Mouse (Mus musculus) limb, embryonic 15.5 days (tissue): ENCODE results near the gene Pde4dip. TPM values are rescaled to one million over a fixed set of nuclear protein-coding genes. Genes with fewer than 3 reads are reported as not detected.

Source experiments
- ATAC-seq: fragments of 200-750 bp; cut with Nextera tagmentation; 2 replicates; pipeline ENCODE4 v1.8.0; 2017; ENCODE audit warnings: low read depth, moderate TSS enrichment; ENCODE audit not compliant: insufficient number of reproducible peaks, low FRiP score, low TSS enrichment
- H3K27ac ChIP-seq: fragments of 300-500 bp; sonication (generic); 2 replicates; pipeline ENCODE4 v1.5.1; 2015; ENCODE audit warnings: moderate library complexity, mild to moderate bottlenecking, inconsistent platforms
- H3K27me3 ChIP-seq: fragments of 300-500 bp; sonication (generic); 2 replicates; pipeline ENCODE4 v1.6.1; 2015; ENCODE audit warnings: inconsistent platforms
- H3K36me3 ChIP-seq: fragments of 300-500 bp; sonication (generic); 2 replicates; pipeline ENCODE4 v1.6.1; 2015; ENCODE audit warnings: inconsistent platforms
- H3K4me1 ChIP-seq: fragments of 300-500 bp; sonication (generic); 2 replicates; pipeline ENCODE4 v1.6.1; 2015; ENCODE audit warnings: inconsistent platforms
- H3K4me2 ChIP-seq: fragments of 300-500 bp; sonication (generic); 2 replicates; pipeline ENCODE4 v1.6.1; 2015; ENCODE audit warnings: mild to moderate bottlenecking, inconsistent platforms
- H3K4me3 ChIP-seq: fragments of 300-500 bp; sonication (generic); 2 replicates; pipeline ENCODE4 v1.5.1; 2015; ENCODE audit warnings: mild to moderate bottlenecking, inconsistent platforms
- H3K9ac ChIP-seq: fragments of 300-500 bp; sonication (generic); 2 replicates; pipeline ENCODE4 v1.6.1; 2015; ENCODE audit warnings: inconsistent platforms
- H3K9me3 ChIP-seq: fragments of 300-500 bp; sonication (generic); 2 replicates; pipeline ENCODE4 v1.6.1; 2016; ENCODE audit warnings: inconsistent platforms
- WGBS: fragments of 180-500 bp; shearing (Covaris S2); methylation state at CpG from one replicate; pipeline ENCODE4 v1.1.7; 2015; 5-methylcytosine and 5-hydroxymethylcytosine counted together
- polyA plus RNA-seq: library from polyadenylated mRNA; unstranded; fragments of >200 nt; fragmentation: Nextera tagmentation; extraction: Ambion mirVana; gene quantifications from 2 replicates; pipeline ENCODE4 v1.2.1, GENCODE M21; 2015

Pde4dip gene
- polyA plus RNA-seq, 1 experiment from 2014 or later = 33.6 TPM

DNA sequence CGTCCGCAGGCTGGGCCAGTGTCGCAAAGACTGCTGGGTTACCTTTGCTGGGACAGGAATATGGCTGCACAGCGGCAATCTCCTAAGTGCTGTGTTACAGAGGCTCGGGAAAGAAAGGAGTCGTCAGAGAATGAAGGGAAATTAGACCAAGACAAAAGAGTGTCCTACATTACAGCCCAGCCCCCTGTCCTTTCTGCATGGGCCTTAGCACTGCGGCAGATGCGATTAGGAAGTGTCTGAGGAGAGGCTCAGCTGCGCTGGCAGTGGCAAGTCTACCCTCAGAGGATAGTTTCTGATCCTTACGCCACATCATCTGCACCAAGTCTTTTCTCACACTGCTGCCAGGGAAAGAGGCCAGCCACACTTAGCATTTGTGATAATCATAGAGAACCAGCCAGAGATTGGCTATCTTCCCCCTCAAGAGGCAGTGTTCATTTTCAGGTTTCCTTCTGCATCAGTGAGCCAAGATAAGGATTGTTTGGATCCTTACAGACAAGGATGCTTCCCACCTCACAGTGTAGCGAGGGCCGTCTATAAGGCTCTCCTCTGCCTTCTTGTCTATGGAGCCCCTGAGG lies 197.0 kb downstream of the Pde4dip start:
- H3K4me2 ChIP-seq = no peak overlapping the region
- H3K36me3 ChIP-seq = no peaks in the 10 kb centered on the region
- H3K4me1 ChIP-seq = no peaks in the 10 kb centered on the region
- H3K27ac ChIP-seq = no peak overlapping the region
- WGBS = 71% methylated on average over 12 of the region's 12 CpGs
- H3K9me3 ChIP-seq = no peaks in the 10 kb centered on the region
- no peak overlapping the region for H3K9ac ChIP-seq
- no peaks in the 10 kb centered on the region for H3K27me3 ChIP-seq
- ATAC-seq = no peak
- H3K4me3 ChIP-seq = no peak overlapping the region

DNA sequence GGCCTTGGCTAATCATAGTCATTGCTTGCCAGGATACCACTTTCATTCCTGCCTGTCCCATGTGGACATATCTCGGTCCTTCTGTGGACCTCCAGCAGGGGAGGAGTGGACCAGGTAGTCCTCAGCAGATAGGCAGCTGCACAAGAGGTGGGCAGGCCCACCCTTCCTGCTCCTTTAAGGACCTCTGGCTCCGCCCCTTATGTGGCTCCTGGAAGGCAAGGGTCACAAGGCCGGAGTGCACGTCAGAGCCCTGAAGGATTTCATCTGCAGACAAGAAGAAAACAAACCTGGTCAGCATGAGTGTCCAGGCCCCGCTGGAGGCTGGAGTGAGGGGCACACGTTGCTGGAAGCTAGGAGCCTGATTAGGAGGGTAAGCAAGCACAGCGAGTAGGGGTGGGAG lies 197.9 kb downstream of the Pde4dip start:
- Histone ChIP-seq H3K27me3 (no peaks in the 10 kb centered on the region), H3K36me3 (no peaks in the 10 kb centered on the region), H3K4me3 (no peak overlapping the region), H3K9ac (no peak overlapping the region), H3K4me1 (no peaks in the 10 kb centered on the region), H3K9me3 (no peaks in the 10 kb centered on the region), H3K4me2 (no peak overlapping the region), H3K27ac (no peak overlapping the region)
- no peak for ATAC-seq
- 50% methylated on average over 7 of the region's 7 CpGs for WGBS

DNA sequence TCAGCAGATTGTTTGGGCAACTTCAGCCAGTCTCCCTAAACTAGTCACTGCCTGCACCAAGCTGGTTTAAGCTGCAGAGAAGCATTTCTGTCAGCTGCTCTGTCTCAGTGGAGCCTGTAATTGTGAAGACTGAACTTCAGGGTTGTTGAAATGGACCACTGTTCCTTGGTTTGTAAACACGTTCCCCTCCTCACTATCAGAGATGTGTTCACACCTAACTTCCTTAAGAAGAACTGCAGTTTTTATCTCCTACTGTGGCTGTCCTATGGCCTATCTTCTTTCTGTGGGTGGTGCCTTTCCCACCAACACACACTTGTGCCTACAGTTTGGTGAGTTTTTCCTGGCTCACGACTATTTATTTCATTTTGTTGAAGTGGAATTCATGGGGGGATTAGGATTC lies 199.2 kb downstream of the Pde4dip start:
- Histone ChIP-seq H3K4me1 (0 out of 2 replicates have a peak, but pooled peaks cover under 1% of the 10 kb centered on the region), H3K9ac (no peak overlapping the region), H3K4me2 (no peak overlapping the region), H3K36me3 (no peaks in the 10 kb centered on the region), H3K27me3 (no peaks in the 10 kb centered on the region), H3K4me3 (no peak overlapping the region), H3K9me3 (no peaks in the 10 kb centered on the region), H3K27ac (no peak overlapping the region)
- 73% methylated on average over 2 of the region's 2 CpGs for WGBS
- ATAC-seq = no peak

DNA sequence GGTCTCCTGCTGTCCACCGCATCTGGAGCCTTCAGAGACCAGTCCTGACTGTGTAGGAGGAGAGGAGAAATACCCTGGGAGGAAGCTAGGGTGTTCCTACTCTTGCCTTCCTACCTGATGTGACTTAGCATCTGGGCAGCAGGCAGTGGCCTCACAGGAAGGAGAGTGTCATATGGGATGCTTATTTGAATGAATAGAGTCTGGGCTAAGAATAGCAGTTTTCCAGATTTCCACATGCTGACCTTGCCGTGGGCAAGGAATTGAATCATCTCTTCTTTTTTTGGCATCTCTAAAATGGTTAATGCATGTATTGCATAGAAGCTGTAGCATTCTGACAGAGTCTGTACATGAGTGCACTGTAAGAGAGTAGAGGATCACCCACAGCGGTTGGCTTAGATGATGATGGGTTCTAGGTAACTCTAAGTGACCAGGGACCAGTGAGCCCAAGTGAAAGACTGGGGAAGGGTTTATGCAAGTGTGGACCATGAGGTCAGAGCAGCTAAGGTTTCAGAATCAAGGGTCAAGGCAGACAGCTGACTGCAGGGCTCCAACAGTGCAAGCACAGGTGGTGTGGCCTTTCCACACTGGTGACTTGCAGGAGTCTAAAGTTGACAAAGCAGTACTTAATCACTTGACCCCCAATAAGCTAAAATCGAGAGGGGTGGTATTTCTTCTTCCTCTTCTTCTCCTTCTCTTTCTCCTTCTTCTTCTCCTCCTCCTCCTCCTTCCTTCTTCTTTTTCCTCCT lies 202.0 kb downstream of the Pde4dip start:
- Histone ChIP-seq H3K4me1 (peaks cover 18% of the 10 kb centered on the region; the same call in 1 of the 2 replicates), H3K36me3 (no peaks in the 10 kb centered on the region), H3K27me3 (no peaks in the 10 kb centered on the region), H3K9ac (no peak overlapping the region), H3K9me3 (no peaks in the 10 kb centered on the region), H3K4me3 (no peak overlapping the region), H3K4me2 (no peak overlapping the region), H3K27ac (no peak overlapping the region)
- WGBS = 80% methylated on average over 4 of the region's 4 CpGs
- no peak for ATAC-seq

DNA sequence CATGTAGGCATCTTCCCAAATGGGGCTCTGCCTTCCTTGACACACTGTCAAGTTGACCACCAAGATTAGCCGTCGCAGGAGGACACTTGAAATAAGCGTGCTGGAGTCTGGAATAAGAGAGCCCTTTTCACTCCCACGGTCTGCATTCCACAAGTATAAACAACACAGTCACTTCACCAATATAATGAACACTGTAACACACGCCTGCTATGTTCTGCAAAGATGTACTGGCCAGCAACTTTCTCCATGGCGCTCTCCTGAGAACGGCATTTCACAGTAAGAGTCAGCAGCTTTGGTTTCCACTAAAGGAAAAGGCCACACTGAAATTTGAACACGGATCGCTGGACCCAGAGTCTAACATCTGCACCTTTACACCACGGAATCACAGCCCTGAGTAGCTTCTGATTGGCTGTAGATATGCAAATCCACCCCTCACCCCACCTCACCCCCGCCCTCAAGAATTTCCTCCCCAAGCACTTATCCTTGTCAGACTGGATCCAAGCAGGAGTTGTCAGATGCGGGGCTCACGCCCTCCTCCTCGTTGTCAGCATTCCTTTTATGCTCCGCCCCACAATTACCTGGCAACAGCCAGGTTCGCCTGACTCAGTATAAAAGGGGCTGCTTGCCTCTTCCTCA lies 204.8 kb downstream of the Pde4dip start:
- ATAC-seq = peak; percentile 64; the same call in 1 of the 2 replicates

DNA sequence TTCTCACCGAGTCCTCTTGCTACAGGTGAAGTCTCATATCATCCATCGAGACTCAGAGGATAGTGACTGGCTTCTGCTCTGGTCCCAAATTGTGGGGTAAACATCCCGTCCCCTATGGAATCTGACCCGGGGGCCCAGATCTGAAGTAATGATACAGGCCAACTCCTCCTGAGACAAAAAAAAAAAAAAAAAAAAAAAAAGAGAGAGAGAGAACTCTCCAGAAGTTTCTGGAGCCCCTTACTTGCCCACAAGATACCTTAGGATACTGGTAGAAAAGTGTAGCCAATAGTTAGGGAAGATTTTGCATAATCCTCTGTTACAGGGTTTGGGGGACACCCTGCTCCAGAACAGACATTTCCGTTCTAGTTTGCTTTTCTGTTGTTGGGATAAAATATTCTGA lies 205.9 kb downstream of the Pde4dip start:
- peak overlapping the region; percentile 7; the same call in 1 of the 2 replicates for H3K27ac ChIP-seq
- H3K27me3 ChIP-seq = no peaks in the 10 kb centered on the region
- H3K9me3 ChIP-seq = no peaks in the 10 kb centered on the region
- no peak overlapping the region for H3K9ac ChIP-seq
- no peaks in the 10 kb centered on the region for H3K36me3 ChIP-seq
- WGBS = 24% methylated on average over 5 of the region's 5 CpGs
- peak overlapping the region; percentile 86 for H3K4me2 ChIP-seq
- H3K4me3 ChIP-seq = peak overlapping the region; percentile 39; the same call in 1 of the 2 replicates
- peaks cover 27% of the 10 kb centered on the region; the same call in 1 of the 2 replicates for H3K4me1 ChIP-seq
- no peak for ATAC-seq

More for the DNA sequence above, 204.8 kb downstream of the Pde4dip start:
- Histone ChIP-seq H3K4me1 (peaks cover 27% of the 10 kb centered on the region; the same call in 1 of the 2 replicates), H3K36me3 (no peaks in the 10 kb centered on the region), H3K4me2 (peak overlapping the region; percentile 14), H3K27me3 (no peaks in the 10 kb centered on the region), H3K27ac (peak overlapping the region; percentile 27; the same call in 1 of the 2 replicates), H3K4me3 (no peak overlapping the region), H3K9me3 (no peaks in the 10 kb centered on the region), H3K9ac (no peak overlapping the region)
- WGBS = 12% methylated on average over 16 of the region's 16 CpGs

DNA sequence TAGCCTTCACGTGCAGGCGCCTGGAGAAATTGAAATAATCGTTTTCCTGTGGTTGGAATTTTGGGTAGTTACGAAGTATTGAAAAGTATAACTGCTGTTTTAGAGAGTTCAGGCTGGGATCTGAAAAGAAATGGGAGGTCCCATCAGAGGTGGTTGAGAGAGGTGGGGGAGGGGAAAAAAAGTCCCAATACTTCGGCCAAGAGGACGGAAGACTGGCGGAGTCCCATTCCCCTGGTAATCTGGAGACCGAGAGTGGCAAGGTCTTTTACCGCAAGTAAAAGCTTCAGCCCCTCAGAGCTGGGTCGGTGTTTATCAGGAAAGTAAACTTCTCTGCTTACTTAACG lies 206.4 kb downstream of the Pde4dip start:
- Histone ChIP-seq H3K9me3 (no peaks in the 10 kb centered on the region), H3K4me2 (peak overlapping the region; percentile 86), H3K9ac (no peak overlapping the region), H3K4me3 (peak overlapping the region; percentile 39), H3K27me3 (no peaks in the 10 kb centered on the region), H3K27ac (peak overlapping the region; percentile 7; the same call in 1 of the 2 replicates), H3K4me1 (peaks cover 27% of the 10 kb centered on the region; the same call in 1 of the 2 replicates), H3K36me3 (no peaks in the 10 kb centered on the region)
- WGBS = 4% methylated on average over 11 of the region's 11 CpGs
- ATAC-seq = no peak

DNA sequence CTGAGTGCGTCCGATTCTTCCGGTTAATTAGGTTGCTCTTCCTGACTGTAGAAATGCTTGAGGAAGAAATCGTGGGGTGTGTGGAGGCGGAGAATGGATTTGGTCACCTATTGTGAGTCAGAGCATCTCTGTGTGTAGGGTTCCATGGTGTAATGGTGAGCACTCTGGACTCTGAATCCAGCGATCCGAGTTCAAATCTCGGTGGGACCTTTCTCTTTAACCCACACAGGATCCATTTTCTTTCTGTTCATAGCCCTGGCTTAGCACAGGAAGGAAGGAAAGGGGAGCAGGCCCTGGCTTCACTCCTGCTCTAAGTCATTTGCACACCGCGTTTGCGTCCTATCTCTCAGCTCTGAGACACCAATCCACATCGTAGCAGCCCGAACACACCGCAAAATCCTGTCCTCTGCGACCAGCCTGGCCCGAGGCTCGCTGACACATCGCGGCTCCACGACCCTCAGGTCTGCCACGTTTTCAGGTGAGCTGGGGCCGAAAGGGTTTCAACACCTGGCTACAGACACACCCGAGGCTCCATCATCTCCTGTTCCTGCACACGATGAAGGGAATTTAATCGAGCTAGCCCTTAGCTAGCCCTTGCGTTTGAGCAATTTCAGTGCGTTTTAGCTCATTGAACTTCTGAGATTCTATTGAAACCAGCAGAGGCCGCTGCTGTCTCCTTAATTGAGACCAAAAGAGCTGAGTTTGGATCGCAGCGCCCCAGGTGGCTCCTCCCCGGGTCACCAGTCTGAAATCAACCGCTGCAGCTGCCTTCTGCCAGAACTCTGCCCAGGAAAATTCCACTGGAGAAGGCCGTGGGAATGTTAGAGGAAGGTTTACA lies 207.0 kb downstream of the Pde4dip start:
- no peak overlapping the region for H3K27ac ChIP-seq
- peak overlapping the region; percentile 39 for H3K4me3 ChIP-seq
- H3K27me3 ChIP-seq = no peaks in the 10 kb centered on the region
- H3K4me1 ChIP-seq = peaks cover 29% of the 10 kb centered on the region; the same call in 1 of the 2 replicates
- H3K4me2 ChIP-seq = peak overlapping the region; percentile 86
- H3K9me3 ChIP-seq = no peaks in the 10 kb centered on the region
- H3K9ac ChIP-seq = 0 out of 2 replicates have a peak overlapping the region, but pooled peaks have one; percentile 31
- no peaks in the 10 kb centered on the region for H3K36me3 ChIP-seq
- 2% methylated on average over 33 of the region's 33 CpGs for WGBS
- no peak for ATAC-seq

DNA sequence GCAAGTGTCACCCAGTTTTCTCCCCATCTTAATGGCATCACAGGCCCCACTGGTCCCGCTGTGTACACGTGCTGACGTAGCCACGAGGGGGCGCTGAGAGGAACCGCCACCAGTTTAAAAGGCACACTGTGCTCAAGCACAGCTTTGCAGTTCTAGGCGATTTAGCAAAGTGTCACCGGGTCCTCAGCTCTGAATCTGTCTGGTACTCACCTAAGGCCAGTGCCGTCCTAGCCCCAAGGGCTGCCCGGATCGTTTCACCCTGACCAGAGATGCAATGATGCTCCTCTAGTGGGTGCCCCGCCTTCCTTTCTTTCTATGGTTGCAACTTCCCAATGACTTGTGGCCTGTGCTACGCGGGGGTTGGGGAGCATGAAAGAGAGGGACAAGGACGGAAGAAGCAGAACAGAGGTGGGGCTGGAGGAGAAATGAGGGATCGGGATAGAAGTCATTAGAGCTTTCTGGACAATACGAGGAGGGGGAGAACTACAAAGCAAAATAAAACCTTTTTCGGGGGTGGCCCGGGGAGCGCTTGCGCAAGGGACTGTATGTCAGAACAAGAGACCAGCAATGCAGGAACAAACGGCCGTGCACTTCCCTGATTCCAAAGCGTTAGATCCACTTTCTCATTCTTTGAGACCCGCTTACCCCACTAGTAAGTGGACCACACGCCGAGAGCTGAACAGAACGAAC lies 207.7 kb downstream of the Pde4dip start:
- Histone ChIP-seq H3K4me1 (peaks cover 29% of the 10 kb centered on the region; the same call in 1 of the 2 replicates), H3K4me2 (peak overlapping the region; percentile 86), H3K9me3 (no peaks in the 10 kb centered on the region), H3K9ac (peak overlapping the region; percentile 29; the same call in 1 of the 2 replicates), H3K36me3 (no peaks in the 10 kb centered on the region), H3K27me3 (no peaks in the 10 kb centered on the region), H3K27ac (0 out of 2 replicates have a peak overlapping the region, but pooled peaks have one; percentile 28), H3K4me3 (peak overlapping the region; percentile 39)
- 2% methylated on average over 28 of the region's 28 CpGs for WGBS
- ATAC-seq = no peak

DNA sequence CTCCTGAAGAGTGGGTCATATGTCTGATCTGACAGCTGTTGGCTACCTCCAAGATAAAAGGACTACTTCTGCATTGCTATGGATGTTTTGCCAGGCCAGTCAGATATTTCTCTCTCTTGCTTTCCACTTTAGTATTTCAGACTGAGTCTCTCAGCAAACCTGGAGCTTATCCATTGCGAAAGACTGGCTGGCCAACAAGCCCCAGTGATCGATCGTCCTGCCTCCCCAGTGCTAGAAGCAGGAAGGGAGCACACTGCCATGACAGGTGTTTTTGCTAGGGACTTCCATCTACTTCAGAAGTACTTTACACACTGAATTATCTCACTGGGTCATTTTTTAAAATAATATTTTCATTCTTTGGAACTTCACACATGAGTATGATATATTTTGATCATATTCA lies 210.1 kb downstream of the Pde4dip start:
- H3K4me3 ChIP-seq = no peak overlapping the region
- 93% methylated on average over 3 of the region's 3 CpGs for WGBS
- H3K9me3 ChIP-seq = no peaks in the 10 kb centered on the region
- no peaks in the 10 kb centered on the region for H3K36me3 ChIP-seq
- no peak overlapping the region for H3K4me2 ChIP-seq
- H3K4me1 ChIP-seq = peaks cover 20% of the 10 kb centered on the region; the same call in 1 of the 2 replicates
- H3K27me3 ChIP-seq = no peaks in the 10 kb centered on the region
- no peak overlapping the region for H3K9ac ChIP-seq
- ATAC-seq = no peak
- H3K27ac ChIP-seq = no peak overlapping the region

DNA sequence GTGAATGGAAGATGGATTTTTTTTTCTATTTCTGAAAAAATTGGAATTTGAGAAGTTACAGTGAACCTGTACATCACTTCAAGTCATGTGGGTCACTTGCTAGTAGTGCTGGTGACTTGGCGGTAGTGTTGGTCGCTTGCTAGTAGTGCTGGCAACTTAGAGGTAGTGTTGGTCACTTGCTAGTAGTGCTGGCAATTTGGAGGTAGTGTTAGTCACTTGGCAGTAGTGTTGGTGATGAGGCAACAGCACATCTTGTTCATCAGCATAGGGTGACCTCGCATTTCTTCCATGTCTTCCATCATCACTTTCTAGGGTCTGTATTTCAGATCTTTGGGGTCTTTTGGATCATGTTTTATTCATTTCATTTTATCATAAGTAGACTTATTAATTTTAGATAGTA lies 212.4 kb downstream of the Pde4dip start:
- WGBS = 94% methylated on average over 3 of the region's 3 CpGs
- ATAC-seq = no peak
- H3K4me2 ChIP-seq = no peak overlapping the region

More for the DNA sequence above, 212.4 kb downstream of the Pde4dip start:
- peaks cover 7% of the 10 kb centered on the region; the same call in 1 of the 2 replicates for H3K4me1 ChIP-seq
- no peak overlapping the region for H3K27ac ChIP-seq
- no peaks in the 10 kb centered on the region for H3K9me3 ChIP-seq
- no peaks in the 10 kb centered on the region for H3K27me3 ChIP-seq
- H3K36me3 ChIP-seq = peaks cover 12% of the 10 kb centered on the region
- no peak overlapping the region for H3K4me3 ChIP-seq
- H3K9ac ChIP-seq = no peak overlapping the region
